Mouse (Mus musculus) midbrain, embryonic 14.5 days (tissue): ENCODE measurements around the gene Phf5a. TPM values are rescaled to one million over a fixed set of nuclear protein-coding genes. Genes with fewer than 3 reads are reported as not detected.

ENCODE experiments used
- ATAC-seq: fragments of 200-750 bp; cut with Nextera tagmentation; 2 replicates; pipeline ENCODE4 v1.8.0; 2017; ENCODE audit warnings: moderate number of reproducible peaks, moderate library complexity; ENCODE audit not compliant: low FRiP score, low TSS enrichment
- DNase-seq: peaks from one replicate; pipeline ENCODE4 v3.0.0-alpha.2; 2015
- H3K27ac ChIP-seq: fragments of 300-500 bp; sonication (generic); replicated peaks from 2 replicates; pipeline ENCODE4 v1.5.1; 2014; ENCODE audit warnings: mild to moderate bottlenecking, low read depth, low read length, moderate library complexity
- H3K27me3 ChIP-seq: fragments of 300-500 bp; sonication (generic); 2 replicates; pipeline ENCODE4 v1.6.1; 2014; ENCODE audit warnings: low read length, control low read depth, mixed read lengths; ENCODE audit not compliant: control insufficient read depth, insufficient read depth
- H3K36me3 ChIP-seq: fragments of 300-500 bp; sonication (generic); 2 replicates; pipeline ENCODE4 v1.6.1; 2014; ENCODE audit warnings: low read length, control low read depth; ENCODE audit not compliant: control insufficient read depth, insufficient read depth
- H3K4me1 ChIP-seq: fragments of 300-500 bp; sonication (generic); 2 replicates; pipeline ENCODE4 v1.6.1; 2014; ENCODE audit warnings: mild to moderate bottlenecking, antibody characterized with exemption, low read length, control low read depth; ENCODE audit not compliant: control insufficient read depth, insufficient read depth
- H3K4me2 ChIP-seq: fragments of 300-500 bp; sonication (generic); 2 replicates; pipeline ENCODE4 v1.6.1; 2014; ENCODE audit warnings: mild to moderate bottlenecking, low read length, moderate library complexity
- H3K4me3 ChIP-seq: fragments of 300-500 bp; sonication (generic); replicated peaks from 2 replicates; pipeline ENCODE4 v1.5.1; 2014; ENCODE audit warnings: low read depth, low read length
- H3K9ac ChIP-seq: fragments of 300-500 bp; sonication (generic); replicated peaks from 2 replicates; pipeline ENCODE4 v1.6.1; 2014; ENCODE audit warnings: mild to moderate bottlenecking, low read length, moderate library complexity
- H3K9me3 ChIP-seq: fragments of 300-500 bp; sonication (generic); 2 replicates; pipeline ENCODE4 v1.6.1; 2016; ENCODE audit warnings: low read length, control low read depth, mixed read lengths; ENCODE audit not compliant: control insufficient read depth
- WGBS: fragments of 180-500 bp; shearing (Covaris S2); extraction: QIAGEN DNeasy Blood & Tissue Kit; methylation state at CpG from one replicate; pipeline ENCODE4 v1.1.7; 2014; 5-methylcytosine and 5-hydroxymethylcytosine counted together
- polyA plus RNA-seq: library from polyadenylated mRNA; unstranded; fragments of >200 nt; fragmentation: Nextera tagmentation; extraction: Ambion mirVana; gene quantifications from 2 replicates; pipeline ENCODE4 v1.2.1, GENCODE M21; 2014

Gene Phf5a
- polyA plus RNA-seq, 1 experiment from 2014 or later, result 139 TPM

- WGBS, result 92% methylated on average over 7 of the region's 7 CpGs
Observed at GRCm38 (mm10) chr15:81891140-81891802, 19.6 kb upstream of the Phf5a start.

GRCm38 (mm10) chr15:81889175-81889574 is 17.5 kb upstream of the Phf5a start:
- Histone ChIP-seq H3K4me3 (no peak overlapping the region), H3K27me3 (no peaks in the 10 kb centered on the region), H3K4me2 (no peak overlapping the region), H3K36me3 (peaks cover 40% of the 10 kb centered on the region), H3K4me1 (no peaks in the 10 kb centered on the region), H3K9ac (no peak overlapping the region), H3K9me3 (no peaks in the 10 kb centered on the region), H3K27ac (no peak overlapping the region)
- ATAC-seq (no peak), DNase-seq (no peak)
- 97% methylated on average over 7 of the region's 7 CpGs for WGBS

More at GRCm38 (mm10) chr15:81891140-81891802, 19.6 kb upstream of the Phf5a start:
- H3K27me3 ChIP-seq, result no peaks in the 10 kb centered on the region
- H3K27ac ChIP-seq, result no peak overlapping the region
- H3K36me3 ChIP-seq, result peaks cover 59% of the 10 kb centered on the region
- H3K9ac ChIP-seq, result no peak overlapping the region
- H3K4me1 ChIP-seq, result no peaks in the 10 kb centered on the region
- H3K4me2 ChIP-seq, result no peak overlapping the region
- H3K4me3 ChIP-seq, result no peak overlapping the region
- ATAC-seq (no peak), DNase-seq (no peak)
- no peaks in the 10 kb centered on the region for H3K9me3 ChIP-seq

- ATAC-seq (no peak), DNase-seq (no peak)
- no peak overlapping the region for H3K27ac ChIP-seq
- no peaks in the 10 kb centered on the region for H3K27me3 ChIP-seq
- no peak overlapping the region for H3K4me2 ChIP-seq
- H3K9me3 ChIP-seq, result no peaks in the 10 kb centered on the region
- WGBS, result 95% methylated on average over 6 of the region's 6 CpGs
- no peak overlapping the region for H3K9ac ChIP-seq
- H3K4me1 ChIP-seq, result no peaks in the 10 kb centered on the region
- H3K4me3 ChIP-seq, result no peak overlapping the region
- H3K36me3 ChIP-seq, result peaks cover 31% of the 10 kb centered on the region
Observed at GRCm38 (mm10) chr15:81886795-81887550, 15.3 kb upstream of the Phf5a start.

GRCm38 (mm10) chr15:81885418-81885934 is 13.8 kb upstream of the Phf5a start:
- Histone ChIP-seq H3K27me3 (no peaks in the 10 kb centered on the region), H3K36me3 (peaks cover 18% of the 10 kb centered on the region), H3K4me1 (0 out of 2 replicates have a peak, but pooled peaks cover 3% of the 10 kb centered on the region), H3K27ac (no peak overlapping the region), H3K9ac (no peak overlapping the region), H3K4me3 (no peak overlapping the region), H3K4me2 (no peak overlapping the region), H3K9me3 (no peaks in the 10 kb centered on the region)
- DNase-seq (no peak), ATAC-seq (no peak)
- WGBS, result 74% methylated on average over 3 of the region's 3 CpGs

- no peak for DNase-seq
- H3K4me2 ChIP-seq, result no peak overlapping the region
- no peak for ATAC-seq
- H3K27ac ChIP-seq, result no peak overlapping the region
- WGBS, result 94% methylated on average over 3 of the region's 3 CpGs
- no peak overlapping the region for H3K4me3 ChIP-seq
- H3K4me1 ChIP-seq, result peaks cover 19% of the 10 kb centered on the region
- H3K9me3 ChIP-seq, result no peaks in the 10 kb centered on the region
- H3K36me3 ChIP-seq, result no peaks in the 10 kb centered on the region
- H3K27me3 ChIP-seq, result no peaks in the 10 kb centered on the region
- no peak overlapping the region for H3K9ac ChIP-seq
Observed at GRCm38 (mm10) chr15:81882348-81882747, 10.6 kb upstream of the Phf5a start.

- H3K4me3 ChIP-seq, result no peak overlapping the region
- no peaks in the 10 kb centered on the region for H3K27me3 ChIP-seq
- H3K27ac ChIP-seq, result peak overlapping the region; percentile 93
- H3K4me1 ChIP-seq, result peaks cover 19% of the 10 kb centered on the region
- peak overlapping the region; percentile 39 for H3K4me2 ChIP-seq
- DNase-seq (peak; percentile 82), ATAC-seq (peak; percentile 62)
- 43% methylated on average over 5 of the region's 5 CpGs for WGBS
- H3K36me3 ChIP-seq, result no peaks in the 10 kb centered on the region
- no peak overlapping the region for H3K9ac ChIP-seq
- H3K9me3 ChIP-seq, result no peaks in the 10 kb centered on the region
Observed at GRCm38 (mm10) chr15:81879531-81880401, 8.1 kb upstream of the Phf5a start.

GRCm38 (mm10) chr15:81872262-81873136 is 788 bp upstream of the Phf5a start, which contains the start of gene Aco2:
Gene Aco2, plus strand, starts transcription at chr15:81872309.
- Histone ChIP-seq H3K9ac (peak within 1 kb of the TSS; percentile 75), H3K4me3 (peak within 1 kb of the TSS; percentile 91), H3K27me3 (no peaks in the 10 kb centered on the region), H3K4me2 (peak within 1 kb of the TSS; percentile 88), H3K4me1 (peaks cover 15% of the 10 kb centered on the region), H3K9me3 (no peaks in the 10 kb centered on the region), H3K27ac (peak within 1 kb of the TSS; percentile 98), H3K36me3 (peaks cover 32% of the 10 kb centered on the region)
- ATAC-seq (peak; percentile 87), DNase-seq (peak; percentile 100)
- under 1% methylated on average over 53 of the region's 53 CpGs for WGBS
